Mouse (Mus musculus) thymus, postnatal 25 days (tissue): ENCODE results near the gene Gm3776.
"Not testable (repeated sequence)": the region's sequence is repeated elsewhere in the genome, so short reads cannot be mapped to it uniquely, and the experiment has no call there.

Experiments used
- DNase-seq: peaks from one replicate; pipeline ENCODE4 v3.0.0; 2022

The Gm3776 gene

DNA sequence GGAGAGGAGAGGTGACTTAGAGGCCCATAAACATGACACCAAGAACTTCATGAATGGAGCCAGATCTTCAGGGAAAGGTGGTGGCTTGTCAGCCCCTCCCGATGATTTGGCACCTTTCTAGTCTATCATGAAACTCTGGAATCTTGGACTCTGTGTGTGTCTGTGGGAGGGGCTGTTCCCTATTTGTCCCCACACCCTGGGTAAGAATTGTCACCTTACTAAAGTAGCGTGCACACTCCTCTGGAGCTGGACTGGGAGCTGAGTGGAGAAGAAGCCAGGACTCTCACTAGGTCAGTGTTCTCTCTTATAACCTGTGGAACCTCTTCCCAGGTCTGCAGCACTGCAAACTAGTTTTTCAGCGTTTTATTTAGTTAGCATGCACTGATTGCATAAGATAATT is at the start of gene Gm3776:
Gm3776 (plus strand) TSS at position 216 of the 400 bp plus-strand sequence.
- not testable (repeated sequence) for DNase-seq

DNA sequence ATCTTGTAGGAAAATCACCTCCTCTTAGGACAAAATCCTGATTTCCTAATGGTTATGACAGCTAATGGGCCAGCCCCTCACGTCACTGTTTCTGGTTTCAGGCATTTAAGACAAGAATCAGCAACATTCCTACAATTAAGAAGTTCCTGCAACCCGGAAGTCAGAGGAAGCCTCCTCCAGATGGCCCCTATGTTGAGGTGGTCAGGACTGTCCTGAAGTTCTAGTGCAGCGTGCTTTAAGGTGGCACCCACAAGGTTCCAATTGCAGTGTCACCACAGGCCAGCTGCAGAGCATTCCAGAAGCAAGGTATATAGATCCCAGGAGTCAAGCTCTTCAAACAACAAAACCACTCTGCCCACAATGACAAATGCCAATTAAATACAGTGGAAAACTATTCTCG is 48.0 kb upstream of the Gm3776 start:
- DNase-seq: no peak

DNA sequence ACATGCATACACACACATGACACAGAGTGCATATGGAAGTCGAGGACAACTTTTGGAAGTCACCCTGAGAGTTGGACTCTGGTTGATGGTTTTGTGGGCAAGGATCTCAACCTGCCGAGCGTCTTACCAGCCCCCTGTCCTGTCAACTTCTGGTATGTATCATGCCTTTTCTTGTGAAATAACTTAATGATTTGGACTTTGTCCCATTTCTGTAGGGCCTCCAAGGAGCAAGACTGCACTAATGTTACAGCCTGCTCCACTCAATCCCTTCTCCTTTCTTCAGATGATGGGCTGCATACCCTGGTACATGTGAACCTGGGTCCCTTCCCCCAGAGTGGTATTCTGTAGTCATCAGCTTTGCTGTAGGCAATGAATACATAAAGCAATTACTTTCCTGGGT is 46.9 kb upstream of the Gm3776 start:
- DNase-seq: no peak

DNA sequence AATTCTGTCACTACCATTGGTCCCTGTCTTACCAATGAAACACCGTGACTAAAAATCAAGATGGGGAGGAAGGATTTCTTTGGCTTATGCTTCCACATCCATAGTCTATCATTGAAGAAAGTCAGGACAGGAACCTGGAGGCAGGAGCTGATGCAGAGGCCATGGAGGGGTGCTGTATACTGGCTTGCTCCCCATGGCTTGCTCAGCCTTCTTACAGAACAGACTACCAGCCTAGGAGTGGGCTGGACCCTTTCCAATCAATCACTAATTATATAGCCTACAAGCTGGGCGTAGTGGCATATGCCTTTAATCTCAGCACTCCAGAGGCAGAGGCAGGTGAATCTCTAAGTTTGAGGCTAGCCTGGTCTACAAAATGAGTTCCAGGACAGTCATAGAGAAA is 46.1 kb upstream of the Gm3776 start:
- DNase-seq: no peak

DNA sequence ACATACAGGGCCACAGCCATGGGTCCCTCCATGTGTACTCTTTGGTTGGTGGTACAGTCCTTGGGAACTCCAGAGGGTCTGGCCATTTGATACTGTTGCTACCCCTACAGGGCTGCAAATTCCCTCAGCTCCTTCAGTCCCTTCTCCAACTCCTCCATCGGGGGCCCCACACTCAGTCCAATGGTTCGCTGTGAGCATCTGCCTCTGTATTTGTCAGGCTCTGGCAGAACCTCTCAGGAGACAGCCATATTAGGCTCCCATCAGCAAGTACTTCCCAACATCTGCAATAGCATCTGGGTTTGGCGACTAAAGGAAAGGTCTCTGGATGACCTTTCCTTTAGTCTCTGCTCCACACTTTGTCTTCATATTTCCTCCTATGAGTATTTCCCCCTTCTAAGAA is 45.4 kb upstream of the Gm3776 start:
- DNase-seq: no peak

DNA sequence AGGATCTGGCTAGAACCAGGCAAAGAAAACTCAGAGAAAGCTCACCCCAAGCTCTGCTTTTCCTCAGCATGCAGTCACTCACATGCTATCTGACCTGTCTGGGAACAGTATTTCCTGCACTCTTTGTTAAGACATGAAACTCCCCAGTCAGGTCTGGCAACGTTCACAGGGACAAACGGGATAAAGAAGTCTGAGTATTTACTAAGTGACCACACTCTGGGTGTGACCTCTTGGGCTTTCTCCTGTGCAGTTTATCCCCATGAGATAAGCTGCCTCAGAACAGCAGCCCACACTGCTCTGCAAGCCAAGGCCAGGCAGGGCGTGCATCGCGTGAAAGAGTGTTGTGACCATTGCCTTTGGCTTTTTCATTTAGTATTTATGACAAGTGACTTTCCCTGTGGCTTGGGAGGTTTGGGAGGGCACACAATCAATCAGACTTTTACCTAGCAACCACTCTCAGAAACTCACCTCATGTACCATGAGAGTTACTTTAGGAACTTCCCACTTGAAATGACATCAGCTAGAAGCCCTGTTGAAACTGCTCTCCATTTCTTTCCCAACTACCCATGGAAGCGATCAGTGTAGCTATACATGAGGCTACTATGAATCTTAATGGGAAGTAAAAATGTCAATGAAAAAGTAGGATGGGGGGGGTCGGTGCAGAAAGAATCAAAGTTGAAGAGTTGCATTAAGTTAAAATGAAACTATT is 44.4 kb upstream of the Gm3776 start:
- no peak for DNase-seq

DNA sequence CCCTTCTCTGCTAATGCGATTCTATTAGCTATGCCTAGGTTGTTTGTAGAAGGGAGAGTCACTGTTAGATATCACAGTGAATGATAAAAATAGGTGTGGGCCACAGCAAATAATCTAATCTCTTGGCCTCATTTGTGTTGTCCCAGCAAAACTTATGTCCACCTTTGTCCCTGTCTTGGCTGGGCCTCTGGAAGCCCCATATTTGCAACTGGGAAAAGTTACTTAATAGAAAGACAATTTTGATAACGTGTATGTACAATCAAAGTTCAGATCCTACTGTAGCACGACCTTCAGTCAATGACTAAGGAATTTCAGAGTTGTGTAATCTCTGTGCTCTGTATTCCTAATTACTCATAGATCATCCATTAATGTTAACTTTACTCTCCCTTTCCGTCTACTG is 39.9 kb upstream of the Gm3776 start:
- no peak for DNase-seq

DNA sequence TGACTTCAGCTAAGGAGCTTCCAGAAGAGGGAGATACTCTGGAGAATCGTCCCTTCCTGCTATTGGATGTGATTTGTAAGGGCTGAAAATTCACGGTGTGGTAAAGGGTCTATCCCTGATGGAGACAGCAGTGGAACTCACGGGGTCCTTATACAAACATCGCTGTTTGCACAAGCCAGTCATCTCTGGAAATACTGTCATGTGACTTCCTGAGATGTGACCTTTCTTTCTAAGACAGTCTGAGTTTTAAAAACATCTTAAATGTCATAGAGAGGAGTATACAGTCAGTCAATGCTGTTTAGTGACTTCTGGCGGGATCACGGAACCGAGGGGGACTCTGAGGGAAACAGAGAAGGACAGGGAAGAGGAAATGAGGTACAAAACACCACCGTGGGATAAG is 34.3 kb upstream of the Gm3776 start:
- no peak for DNase-seq

DNA sequence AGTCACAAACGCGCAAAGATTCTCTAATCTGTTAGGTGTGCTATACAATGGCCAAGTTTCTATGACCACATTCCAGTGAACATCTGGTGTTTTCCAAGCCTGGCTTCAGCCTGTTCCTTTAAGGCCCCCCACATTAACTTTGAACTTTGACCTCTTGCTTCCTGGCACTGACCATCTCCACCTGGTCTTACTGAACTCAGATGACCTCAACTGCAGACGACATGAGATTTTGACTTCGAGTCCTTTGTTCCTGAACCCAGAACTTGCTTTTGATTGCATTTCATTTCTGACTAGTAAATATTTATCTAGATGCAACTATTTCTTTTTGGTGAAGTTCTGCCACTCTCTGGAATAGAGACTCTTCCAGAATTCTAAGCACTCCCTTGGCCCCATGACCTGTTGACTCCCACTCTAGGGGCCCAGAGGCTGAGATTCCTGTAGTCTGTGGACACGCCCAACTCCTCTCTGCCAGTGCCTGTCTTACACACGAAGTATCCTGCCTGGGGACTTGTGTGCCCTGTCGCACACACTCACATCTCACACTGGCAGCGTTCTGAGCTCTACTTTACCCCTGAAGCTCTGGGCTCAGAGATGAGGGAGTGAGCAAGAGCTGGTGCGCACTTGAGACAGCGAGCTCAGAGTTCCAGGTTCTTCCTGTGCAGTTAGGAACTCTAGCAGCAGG is 33.6 kb upstream of the Gm3776 start:
- DNase-seq: no peak

DNA sequence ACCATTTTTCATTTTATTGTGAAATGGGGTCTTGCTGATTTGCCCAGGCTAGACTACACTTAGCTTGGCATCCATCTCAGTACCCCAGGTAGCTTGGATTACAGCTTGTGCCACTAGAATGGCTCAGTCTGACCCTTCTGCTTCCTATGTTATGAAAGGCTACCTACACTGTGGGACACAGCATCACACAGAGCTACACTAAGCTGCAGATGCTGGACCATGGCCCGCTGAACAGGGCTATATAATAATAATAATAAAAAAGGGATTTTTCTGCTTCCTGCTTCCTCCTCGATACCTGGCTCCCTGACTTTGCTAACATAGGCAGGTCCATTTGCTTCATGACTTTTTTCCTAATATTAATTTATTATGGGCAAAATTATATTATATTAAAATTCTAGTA is 32.5 kb upstream of the Gm3776 start:
- no peak for DNase-seq

DNA sequence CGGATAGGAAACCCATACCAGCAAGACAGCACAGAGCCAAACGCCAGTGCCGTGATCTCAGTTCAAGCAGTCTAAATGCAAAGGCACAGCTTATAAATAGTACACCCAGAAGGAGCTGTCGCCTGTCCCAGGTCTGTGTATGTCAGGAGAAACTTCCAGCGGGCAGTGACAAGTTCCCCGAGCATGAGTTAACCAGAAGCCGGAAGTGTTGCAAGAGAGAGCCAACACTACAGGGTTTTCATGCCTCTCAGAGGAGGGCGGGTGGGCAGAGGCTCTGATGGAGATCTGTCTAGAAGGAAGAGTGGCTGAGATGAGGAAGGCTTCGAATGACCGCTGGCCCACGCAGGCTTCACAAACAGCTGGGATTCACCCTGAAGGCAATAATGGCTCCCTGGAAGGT is 31.6 kb upstream of the Gm3776 start:
- DNase-seq: no peak

DNA sequence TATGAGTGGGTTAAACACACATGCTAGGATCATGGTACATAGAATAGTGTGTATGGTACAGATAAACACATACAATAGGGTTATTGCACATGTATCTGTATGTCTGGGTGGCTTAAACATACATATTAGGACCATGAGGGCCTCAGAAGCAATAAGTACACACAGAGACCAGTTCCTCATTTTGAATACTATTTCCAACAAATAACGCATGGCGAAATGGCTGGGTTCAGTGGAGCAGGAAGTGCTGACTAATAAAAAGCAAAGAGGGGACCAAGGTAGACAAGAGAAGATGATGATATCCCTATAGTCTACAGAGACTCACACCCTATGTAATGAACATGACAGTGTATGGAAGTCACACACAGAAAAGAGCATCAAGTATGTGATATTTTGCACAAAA is 28.8 kb upstream of the Gm3776 start:
- no peak for DNase-seq

DNA sequence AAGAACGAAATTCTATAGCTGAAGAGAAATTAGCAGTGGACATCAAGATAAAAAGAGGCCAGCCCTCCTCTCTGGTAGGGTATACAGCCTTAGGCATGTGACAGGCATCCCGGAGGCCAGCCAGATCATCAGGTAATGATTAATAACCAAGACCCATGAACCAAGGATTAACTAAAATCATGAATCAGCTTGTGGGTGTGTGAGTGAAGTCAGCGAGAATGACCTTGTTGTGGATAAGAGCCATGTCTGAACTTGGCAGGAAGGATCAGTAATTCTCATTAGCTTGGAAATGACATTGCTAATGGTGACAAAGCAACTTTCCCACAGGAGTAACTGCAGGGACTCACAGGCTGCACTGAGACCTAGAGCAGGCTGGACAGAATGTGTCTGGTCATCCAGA is 27.3 kb upstream of the Gm3776 start:
- DNase-seq: not testable (repeated sequence)

DNA sequence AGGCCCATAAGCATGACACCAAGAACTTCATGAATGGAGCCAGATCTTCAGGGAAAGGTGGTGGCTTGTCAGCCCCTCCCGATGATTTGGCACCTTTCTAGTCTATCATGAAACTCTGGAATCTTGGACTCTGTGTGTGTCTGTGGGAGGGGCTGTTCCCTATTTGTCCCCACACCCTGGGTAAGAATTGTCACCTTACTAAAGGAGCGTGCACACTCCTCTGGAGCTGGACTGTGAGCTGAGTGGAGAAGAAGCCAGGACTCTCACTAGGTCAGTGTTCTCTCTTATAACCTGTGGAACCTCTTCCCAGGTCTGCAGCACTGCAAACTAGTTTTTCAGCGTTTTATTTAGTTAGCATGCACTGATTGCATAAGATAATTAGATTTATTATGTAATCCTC is 26.5 kb upstream of the Gm3776 start, which contains the start of gene Gsta1:
Gsta1 (plus strand) TSS at position 196 of the 400 bp plus-strand sequence.
- not testable (repeated sequence) for DNase-seq

DNA sequence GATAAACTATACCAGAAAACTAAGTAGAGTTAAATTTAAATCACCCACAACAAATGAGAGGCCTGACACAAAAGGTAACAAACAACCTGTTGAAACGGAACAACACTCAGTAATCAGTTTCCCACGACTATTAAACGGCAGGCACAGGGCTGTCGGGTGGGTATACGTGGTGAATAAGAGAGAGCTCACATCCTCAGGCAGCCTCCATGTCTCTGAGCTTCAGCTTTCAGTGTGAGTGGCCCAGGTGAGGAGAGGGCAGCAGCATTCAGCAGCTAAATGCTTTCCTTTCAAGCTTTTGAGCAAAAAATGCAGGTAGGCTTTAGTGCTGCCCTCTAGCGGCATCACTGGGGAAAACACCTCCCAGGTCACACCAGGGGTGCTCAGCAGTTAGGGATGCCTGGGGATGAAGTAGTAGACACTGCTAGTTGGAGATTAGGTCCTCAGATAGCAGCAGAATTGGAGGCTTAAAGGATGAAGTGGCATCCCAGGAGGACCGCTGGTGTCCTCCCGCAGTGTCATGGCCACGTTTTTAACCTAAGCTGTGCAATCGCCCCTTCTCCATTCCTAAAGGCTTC is 23.7 kb upstream of the Gm3776 start:
- DNase-seq: not testable (repeated sequence)

DNA sequence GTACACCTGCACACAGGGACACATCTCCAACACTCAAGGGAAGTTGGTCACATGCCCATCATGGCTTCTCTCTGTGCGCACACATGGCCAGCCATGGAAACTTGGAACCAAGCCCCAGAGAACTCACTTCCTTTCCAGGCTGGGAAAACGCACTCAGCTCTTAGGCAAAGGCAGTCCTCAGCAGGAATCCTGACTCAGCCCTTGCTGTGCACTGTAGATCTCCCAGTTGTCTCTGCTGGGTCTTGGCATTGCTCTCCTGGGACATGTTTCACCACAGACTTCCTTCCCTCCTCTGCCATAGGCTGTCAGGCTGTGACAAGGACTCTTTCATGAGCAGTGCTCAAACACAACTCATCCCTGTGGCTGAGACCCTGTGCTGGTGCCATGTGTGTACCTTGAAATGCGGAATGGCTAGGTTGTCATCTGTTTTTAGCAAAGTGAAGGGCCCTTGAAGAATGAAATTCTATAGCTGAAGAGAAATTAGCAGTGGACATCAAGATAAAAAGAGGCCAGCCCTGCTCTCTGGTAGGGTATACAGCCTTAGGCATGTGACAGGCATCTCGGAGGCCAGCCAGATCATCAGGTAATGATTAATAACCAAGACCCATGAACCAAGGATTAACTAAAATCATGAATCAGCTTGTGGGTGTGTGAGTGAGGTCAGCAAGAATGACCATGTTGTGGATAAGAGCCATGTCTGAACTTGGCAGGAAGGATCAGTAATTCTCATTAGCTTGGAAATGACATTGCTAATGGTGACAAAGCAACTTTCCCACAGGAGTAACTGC is 1.1 kb upstream of the Gm3776 start:
- not testable (repeated sequence) for DNase-seq

DNA sequence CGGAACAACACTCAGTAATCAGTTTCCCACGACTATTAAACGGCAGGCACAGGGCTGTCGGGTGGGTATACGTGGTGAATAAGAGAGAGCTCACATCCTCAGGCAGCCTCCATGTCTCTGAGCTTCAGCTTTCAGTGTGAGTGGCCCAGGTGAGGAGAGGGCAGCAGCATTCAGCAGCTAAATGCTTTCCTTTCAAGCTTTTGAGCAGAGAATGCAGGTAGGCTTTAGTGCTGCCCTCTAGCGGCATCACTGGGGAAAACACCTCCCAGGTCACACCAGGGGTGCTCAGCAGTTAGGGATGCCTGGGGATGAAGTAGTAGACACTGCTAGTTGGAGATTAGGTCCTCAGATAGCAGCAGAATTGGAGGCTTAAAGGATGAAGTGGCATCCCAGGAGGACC is 2.8 kb downstream of the Gm3776 start:
- DNase-seq: peak; percentile 52

DNA sequence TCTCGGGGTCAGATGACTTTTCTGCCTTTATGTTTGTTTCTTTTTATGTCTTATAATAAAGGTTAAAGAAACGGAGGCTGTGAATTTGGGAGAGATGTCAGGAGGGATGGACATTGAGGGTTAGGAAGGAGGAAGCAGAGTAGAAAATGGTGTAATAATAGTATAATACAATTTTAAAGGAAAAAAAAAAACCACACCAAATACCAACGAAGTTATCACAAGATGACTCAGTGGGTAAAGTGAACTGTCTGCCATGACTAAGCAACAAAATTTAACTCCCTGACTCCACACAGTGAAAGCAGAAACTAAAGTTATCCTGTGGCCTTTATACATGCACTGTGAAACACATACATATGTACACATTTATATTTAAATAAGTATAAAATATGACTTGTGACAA is 14.0 kb downstream of the Gm3776 start:
- not testable (repeated sequence) for DNase-seq

DNA sequence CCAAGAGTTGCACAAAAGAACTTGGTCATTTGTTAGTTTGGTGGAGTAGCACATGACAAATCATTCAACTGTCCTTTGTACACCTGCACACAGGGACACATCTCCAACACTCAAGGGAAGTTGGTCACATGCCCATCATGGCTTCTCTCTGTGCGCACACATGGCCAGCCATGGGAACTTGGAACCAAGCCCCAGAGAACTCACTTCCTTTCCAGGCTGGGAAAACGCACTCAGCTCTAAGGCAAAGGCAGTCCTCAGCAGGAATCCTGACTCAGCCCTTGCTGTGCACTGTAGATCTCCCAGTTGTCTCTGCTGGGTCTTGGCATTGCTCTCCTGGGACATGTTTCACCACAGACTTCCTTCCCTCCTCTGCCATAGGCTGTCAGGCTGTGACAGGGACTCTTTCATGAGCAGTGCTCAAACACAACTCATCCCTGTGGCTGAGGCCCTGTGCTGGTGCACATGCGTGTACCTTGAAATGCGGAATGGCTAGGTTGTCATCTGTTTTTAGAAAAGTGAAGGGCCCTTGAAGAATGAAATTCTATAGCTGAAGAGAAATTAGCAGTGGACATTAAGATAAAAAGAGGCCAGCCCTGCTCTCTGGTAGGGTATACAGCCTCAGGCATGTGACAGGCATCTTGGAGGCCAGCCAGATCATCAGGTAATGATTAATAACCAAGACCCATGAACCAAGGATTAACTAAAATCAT is 25.2 kb downstream of the Gm3776 start:
- DNase-seq: not testable (repeated sequence)

DNA sequence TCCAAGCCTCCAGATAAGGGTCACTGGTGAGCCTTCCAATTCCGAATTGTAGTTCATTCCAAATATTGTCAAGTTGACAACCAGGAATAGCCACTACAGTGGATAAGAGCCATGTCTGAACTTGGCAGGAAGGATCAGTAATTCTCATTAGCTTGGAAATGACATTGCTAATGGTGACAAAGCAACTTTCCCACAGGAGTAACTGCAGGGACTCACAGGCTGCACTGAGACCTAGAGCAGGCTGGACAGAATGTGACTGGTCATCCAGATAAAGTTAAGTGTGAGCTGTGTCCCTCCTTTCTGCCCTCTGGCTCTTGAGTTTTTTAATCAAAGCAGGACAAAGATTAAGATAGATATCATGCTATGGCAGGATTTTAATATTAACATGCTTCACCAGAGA is 32.1 kb downstream of the Gm3776 start:
- DNase-seq: not testable (repeated sequence)

DNA sequence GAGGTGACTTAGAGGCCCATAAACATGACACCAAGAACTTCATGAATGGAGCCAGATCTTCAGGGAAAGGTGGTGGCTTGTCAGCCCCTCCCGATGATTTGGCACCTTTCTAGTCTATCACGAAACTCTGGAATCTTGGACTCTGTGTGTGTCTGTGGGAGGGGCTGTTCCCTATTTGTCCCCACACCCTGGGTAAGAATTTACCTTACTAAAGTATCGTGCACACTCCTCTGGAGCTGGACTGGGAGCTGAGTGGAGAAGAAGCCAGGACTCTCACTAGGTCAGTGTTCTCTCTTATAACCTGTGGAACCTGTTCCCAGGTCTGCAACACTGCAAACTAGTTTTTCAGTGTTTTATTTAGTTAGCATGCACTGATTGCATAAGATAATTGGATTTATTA is 32.8 kb downstream of the Gm3776 start, which contains the start of gene Gm10639:
Gm10639 (plus strand) TSS at position 201 of the 400 bp plus-strand sequence.
- DNase-seq: not testable (repeated sequence)

DNA sequence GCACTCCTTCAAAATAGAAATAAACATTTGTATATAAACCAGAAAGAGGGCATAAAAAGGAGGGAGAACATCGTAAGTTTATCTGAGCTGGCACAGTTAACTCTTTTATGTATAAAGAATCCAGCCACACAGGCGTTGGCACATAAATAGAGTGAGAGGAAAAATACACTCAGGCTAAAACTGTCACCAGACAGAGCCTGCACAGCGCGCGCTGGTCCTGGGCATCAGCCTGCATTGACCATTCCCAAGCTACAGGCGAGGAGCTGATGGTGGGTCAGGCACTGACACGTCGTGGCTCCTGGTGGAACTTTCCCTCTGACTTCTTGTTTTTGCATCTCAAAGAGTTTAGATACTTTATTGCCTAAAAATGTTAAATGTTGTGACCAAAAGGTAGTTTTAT is 35.5 kb downstream of the Gm3776 start:
- not testable (repeated sequence) for DNase-seq

DNA sequence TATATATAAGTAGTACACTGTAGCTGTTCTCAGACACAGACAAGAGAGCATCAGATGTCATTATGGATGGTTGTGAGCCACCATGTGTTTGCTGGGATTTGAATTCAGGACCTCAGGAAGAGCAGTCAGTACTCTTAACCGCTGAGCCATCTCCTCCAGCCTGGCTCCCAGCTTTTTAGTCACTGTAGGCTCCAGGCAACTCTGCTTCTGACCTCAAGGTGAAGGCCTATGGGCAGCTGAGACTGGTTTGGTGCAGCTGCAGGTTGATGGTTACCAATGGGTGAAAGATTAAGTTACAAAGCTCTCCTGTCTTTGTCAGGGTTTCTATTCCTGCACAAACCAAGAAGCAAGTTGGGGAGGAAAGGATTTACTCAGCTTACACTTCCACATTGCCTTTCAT is 36.8 kb downstream of the Gm3776 start:
- DNase-seq: not testable (repeated sequence)
